Mouse (Mus musculus): ENCODE results near the gene Tprg. TPM values are rescaled to one million over a fixed set of nuclear protein-coding genes. Genes with fewer than 3 reads are reported as not detected.

The Tprg gene
- polyA plus RNA-seq, 1 experiment from 2014 or later: 17.0 TPM

DNA sequence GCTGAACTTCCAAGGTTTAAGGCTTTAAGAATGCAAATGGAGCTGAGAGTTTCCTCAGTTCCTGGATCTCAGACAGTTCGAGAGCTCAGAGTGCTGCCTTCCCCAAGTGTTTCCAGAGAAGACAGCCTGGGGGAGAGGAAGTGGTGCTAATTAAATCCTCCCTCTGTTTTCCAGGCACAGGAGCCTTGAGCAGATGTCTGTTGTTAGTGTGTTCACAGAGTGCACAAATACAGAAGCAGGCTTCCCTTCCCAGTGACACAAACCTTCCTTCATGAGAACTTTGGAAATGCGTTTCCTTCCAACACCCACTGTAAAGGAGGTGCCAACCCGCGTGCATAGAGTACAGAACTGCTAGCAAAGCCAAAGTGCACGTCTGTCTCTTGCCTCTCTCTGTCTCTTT lies 27.4 kb downstream of the Tprg start:
- no peak for ATAC-seq (ENCODE audit: insufficient read depth, low FRiP score)
- no peak overlapping the region for H3K27ac ChIP-seq (ENCODE audit: low read length)
- no peak overlapping the region for H3K9ac ChIP-seq (ENCODE audit: low read length)
- WGBS: 70% methylated on average over 5 of the region's 5 CpGs
- H3K4me3 ChIP-seq (replicated peaks; ENCODE audit: low read length): no peak overlapping the region
- H3K9me3 ChIP-seq (replicated peaks; ENCODE audit: control insufficient read depth, low read length): no peaks in the 10 kb centered on the region
- H3K4me1 ChIP-seq (ENCODE audit: control insufficient read depth, insufficient read depth, low read length): peaks cover 2% of the 10 kb centered on the region; the same call in 1 of the 2 replicates
- H3K36me3 ChIP-seq (ENCODE audit: control insufficient read depth, insufficient read depth, low read length): no peaks in the 10 kb centered on the region
- H3K4me2 ChIP-seq (ENCODE audit: low read depth, low read length): no peak overlapping the region
- no peaks in the 10 kb centered on the region for H3K27me3 ChIP-seq (ENCODE audit: control insufficient read depth, insufficient read depth, low read length)

DNA sequence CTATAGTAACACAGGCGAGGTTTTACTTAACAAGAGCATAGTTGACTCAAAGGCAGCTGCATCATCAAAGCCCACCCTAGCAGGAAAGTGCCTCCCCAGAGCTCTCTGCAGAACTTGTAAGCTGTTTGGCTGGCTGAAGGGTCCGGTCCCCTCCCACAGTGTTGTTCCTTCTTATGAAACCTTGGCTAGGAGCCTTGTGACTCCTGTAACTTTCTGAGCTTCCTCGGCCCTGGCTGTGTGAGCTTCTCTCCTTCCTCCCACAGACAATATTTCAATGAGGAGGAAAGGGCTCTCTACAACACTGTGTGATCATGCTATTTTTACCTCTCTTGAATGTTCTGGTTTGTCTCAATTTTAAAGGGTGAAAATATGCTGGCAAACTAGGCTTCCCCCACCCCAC lies 28.5 kb downstream of the Tprg start:
- 55% methylated on average over 3 of the region's 3 CpGs for WGBS
- Histone ChIP-seq H3K4me3 (replicated peaks; ENCODE audit: low read length) (no peak overlapping the region), H3K9me3 (replicated peaks; ENCODE audit: control insufficient read depth, low read length) (no peaks in the 10 kb centered on the region), H3K36me3 (ENCODE audit: control insufficient read depth, insufficient read depth, low read length) (no peaks in the 10 kb centered on the region), H3K9ac (ENCODE audit: low read length) (no peak overlapping the region), H3K4me1 (ENCODE audit: control insufficient read depth, insufficient read depth, low read length) (peaks cover 2% of the 10 kb centered on the region; the same call in 1 of the 2 replicates), H3K27me3 (ENCODE audit: control insufficient read depth, insufficient read depth, low read length) (no peaks in the 10 kb centered on the region), H3K27ac (ENCODE audit: low read length) (no peak overlapping the region), H3K4me2 (ENCODE audit: low read depth, low read length) (no peak overlapping the region)
- peak; percentile 80; the same call in 1 of the 2 replicates for ATAC-seq (ENCODE audit: insufficient read depth, low FRiP score)

DNA sequence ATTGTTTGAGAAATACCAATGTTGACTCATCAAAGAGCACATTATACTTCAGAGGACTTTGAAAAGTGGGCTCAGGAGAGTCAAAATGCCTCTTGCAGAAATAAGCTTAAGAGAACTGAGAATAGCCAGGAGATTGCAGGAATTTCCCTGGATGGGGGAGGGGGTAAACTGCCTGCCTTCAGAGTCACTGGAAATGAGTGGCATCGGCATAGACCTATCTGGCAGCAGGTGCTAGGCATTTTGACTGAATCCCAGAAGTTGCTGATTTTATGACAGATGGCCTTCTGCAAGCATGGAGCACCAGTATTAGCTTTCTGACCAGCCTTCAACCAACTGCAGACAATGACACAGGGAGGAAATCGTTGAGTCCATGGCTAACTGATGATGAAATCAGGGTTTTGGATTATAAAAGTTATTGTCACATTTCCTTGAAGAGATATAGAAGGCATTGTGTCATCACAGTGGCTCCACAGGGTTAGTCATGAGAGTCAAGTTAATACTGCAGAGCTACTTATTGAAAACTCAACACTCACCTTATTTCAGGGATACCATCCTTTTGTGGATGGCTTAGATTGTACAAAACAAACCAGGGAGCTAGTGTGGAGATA lies 39.1 kb downstream of the Tprg start:
- 75% methylated on average over 2 of the region's 2 CpGs for WGBS
- no peak overlapping the region for H3K27ac ChIP-seq (ENCODE audit: low read length)
- ATAC-seq (ENCODE audit: insufficient read depth, low FRiP score): no peak

DNA sequence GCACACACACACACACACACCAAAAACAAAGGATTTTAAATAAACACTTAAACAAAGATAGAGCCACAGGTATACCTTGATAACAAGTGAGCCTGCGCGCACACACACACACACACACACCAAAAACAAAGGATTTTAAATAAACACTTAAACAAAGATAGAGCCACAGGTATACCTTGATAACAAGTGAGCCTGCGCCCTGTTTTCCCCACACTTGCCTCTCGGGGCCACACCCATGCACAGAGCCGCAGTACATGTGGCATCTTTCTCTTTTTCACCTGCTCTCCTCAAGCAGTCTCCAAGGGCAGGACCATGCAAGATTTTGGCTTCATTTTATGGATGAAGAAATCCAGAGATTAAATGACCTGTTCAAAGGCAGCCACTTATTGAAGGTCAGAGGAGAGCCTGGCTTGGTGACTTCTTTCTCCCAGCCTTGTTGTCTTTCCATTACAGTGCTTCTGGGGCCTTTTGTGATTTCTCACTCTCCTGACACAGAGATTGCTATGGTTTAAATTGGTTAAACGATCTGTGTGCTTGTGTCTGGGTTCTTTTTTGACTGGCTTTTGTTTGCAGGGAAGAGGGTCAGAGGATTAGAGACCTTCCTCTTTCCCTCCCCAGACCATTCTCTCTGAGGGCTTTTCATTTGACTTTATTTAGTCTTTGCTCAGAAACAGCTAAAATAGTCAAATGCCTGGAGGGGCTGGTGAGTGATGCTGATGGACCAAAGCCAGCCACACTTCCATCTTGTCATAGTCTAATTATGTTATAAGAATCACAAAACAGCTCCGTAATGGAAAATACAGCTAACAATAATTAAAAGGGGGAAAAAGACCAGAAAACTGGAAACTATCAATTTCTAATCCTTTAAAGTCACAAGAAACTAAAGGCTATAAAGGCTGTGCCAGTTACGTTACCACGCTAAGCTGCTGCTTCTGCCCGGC lies 46.9 kb downstream of the Tprg start:
- Histone ChIP-seq H3K4me3 (replicated peaks; ENCODE audit: low read length) (no peak overlapping the region), H3K27ac (ENCODE audit: low read length) (no peak overlapping the region), H3K4me2 (ENCODE audit: low read depth, low read length) (no peak overlapping the region), H3K9ac (ENCODE audit: low read length) (no peak overlapping the region), H3K9me3 (replicated peaks; ENCODE audit: control insufficient read depth, low read length) (no peaks in the 10 kb centered on the region), H3K4me1 (ENCODE audit: control insufficient read depth, insufficient read depth, low read length) (no peaks in the 10 kb centered on the region), H3K27me3 (ENCODE audit: control insufficient read depth, insufficient read depth, low read length) (no peaks in the 10 kb centered on the region), H3K36me3 (ENCODE audit: control insufficient read depth, insufficient read depth, low read length) (no peaks in the 10 kb centered on the region)
- WGBS: 71% methylated on average over 10 of the region's 10 CpGs
- ATAC-seq (ENCODE audit: insufficient read depth, low FRiP score): peak; percentile 50; the same call in 1 of the 2 replicates

More for the DNA sequence above, 39.1 kb downstream of the Tprg start:
- H3K4me3 ChIP-seq (replicated peaks; ENCODE audit: low read length): no peak overlapping the region
- no peaks in the 10 kb centered on the region for H3K36me3 ChIP-seq (ENCODE audit: control insufficient read depth, insufficient read depth, low read length)
- no peaks in the 10 kb centered on the region for H3K27me3 ChIP-seq (ENCODE audit: control insufficient read depth, insufficient read depth, low read length)
- no peak overlapping the region for H3K4me2 ChIP-seq (ENCODE audit: low read depth, low read length)
- H3K4me1 ChIP-seq (ENCODE audit: control insufficient read depth, insufficient read depth, low read length): no peaks in the 10 kb centered on the region
- no peak overlapping the region for H3K9ac ChIP-seq (ENCODE audit: low read length)
- no peaks in the 10 kb centered on the region for H3K9me3 ChIP-seq (replicated peaks; ENCODE audit: control insufficient read depth, low read length)

DNA sequence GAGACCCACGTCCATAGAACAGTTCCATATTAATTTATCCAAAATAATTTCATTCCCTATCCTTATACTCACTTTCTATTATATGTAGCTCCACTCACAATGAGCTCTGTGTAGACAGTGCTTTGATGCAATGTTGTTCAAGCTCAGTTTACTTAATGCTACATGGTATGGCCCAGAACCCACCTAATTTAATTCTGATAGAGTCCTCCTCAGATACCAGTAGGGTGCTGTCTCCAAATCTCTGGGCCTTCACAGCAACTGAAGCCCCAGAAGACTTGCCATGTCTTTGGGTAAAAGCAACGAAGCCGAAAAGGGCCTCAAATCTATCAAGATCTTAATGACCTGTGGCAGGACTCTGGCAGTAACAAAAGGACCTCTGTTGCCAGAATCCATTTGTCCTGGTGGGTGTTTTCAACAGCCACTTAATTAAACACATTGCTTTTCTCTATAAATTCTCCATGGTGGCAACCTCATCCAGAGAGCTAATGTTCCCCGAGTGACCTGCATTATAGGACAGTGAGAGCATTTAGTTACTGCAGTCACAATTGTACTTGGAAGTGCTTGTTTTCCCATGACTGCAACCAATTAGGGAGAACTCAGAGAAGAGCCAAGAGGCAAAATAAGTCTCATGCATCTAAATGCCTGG lies 48.6 kb downstream of the Tprg start:
- Histone ChIP-seq H3K4me3 (replicated peaks; ENCODE audit: low read length) (no peak overlapping the region), H3K36me3 (ENCODE audit: control insufficient read depth, insufficient read depth, low read length) (no peaks in the 10 kb centered on the region), H3K27me3 (ENCODE audit: control insufficient read depth, insufficient read depth, low read length) (no peaks in the 10 kb centered on the region), H3K4me1 (ENCODE audit: control insufficient read depth, insufficient read depth, low read length) (no peaks in the 10 kb centered on the region), H3K27ac (ENCODE audit: low read length) (no peak overlapping the region), H3K9me3 (replicated peaks; ENCODE audit: control insufficient read depth, low read length) (no peaks in the 10 kb centered on the region), H3K4me2 (ENCODE audit: low read depth, low read length) (no peak overlapping the region), H3K9ac (ENCODE audit: low read length) (no peak overlapping the region)
- no peak for ATAC-seq (ENCODE audit: insufficient read depth, low FRiP score)
- WGBS: 52% methylated on average over 4 of the region's 4 CpGs

DNA sequence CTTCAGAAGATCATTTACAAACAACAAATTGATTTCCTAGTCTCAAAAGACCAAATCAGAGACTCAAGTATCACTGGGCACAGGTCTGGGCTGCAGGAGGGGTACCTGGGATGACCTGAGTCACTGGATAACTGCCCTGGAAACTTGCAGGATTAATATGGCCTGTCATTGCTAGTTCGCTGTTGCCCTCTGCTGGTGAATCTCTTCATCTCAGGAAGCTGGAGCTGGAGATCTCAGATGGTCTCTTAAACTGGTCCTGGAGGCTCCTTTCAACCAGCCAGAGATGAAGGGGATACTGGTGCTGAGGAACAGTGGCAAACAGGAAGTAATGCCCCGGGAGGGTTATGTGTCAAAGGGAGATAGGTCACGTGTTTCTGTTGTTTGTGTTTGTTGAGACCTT lies 63.0 kb downstream of the Tprg start:
- H3K4me2 ChIP-seq (ENCODE audit: low read depth, low read length): no peak overlapping the region
- no peak overlapping the region for H3K9ac ChIP-seq (ENCODE audit: low read length)
- H3K4me3 ChIP-seq (replicated peaks; ENCODE audit: low read length): no peak overlapping the region
- no peaks in the 10 kb centered on the region for H3K4me1 ChIP-seq (ENCODE audit: control insufficient read depth, insufficient read depth, low read length)
- 7% methylated on average over 3 of the region's 3 CpGs for WGBS
- ATAC-seq (ENCODE audit: insufficient read depth, low FRiP score): no peak
- H3K36me3 ChIP-seq (ENCODE audit: control insufficient read depth, insufficient read depth, low read length): no peaks in the 10 kb centered on the region
- no peaks in the 10 kb centered on the region; the same call in 1 of the 2 replicates for H3K27me3 ChIP-seq (ENCODE audit: control insufficient read depth, insufficient read depth, low read length)
- H3K27ac ChIP-seq (ENCODE audit: low read length): no peak overlapping the region
- H3K9me3 ChIP-seq (replicated peaks; ENCODE audit: control insufficient read depth, low read length): no peaks in the 10 kb centered on the region

DNA sequence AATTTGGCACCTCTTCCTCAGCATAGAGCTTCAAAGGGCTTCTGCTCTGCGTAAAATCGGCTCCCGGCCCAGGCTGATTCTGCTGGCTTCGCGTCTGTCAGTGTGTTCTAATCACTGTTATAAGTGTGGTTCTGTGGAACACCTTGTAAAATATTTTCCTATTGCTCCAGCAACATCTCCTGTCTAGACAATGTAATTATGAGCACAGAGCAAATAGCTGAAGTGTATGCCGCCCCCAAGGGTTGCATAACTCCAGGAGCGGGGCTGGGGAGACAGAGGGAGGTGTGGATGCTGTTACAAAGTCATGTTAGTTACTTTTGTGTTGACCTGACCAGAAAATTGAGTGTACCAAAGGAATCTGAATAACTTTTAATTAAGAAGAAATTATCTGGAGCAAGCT lies 81.2 kb downstream of the Tprg start:
- WGBS: 81% methylated on average over 7 of the region's 7 CpGs
- Histone ChIP-seq H3K9ac (ENCODE audit: low read length) (no peak overlapping the region), H3K4me1 (ENCODE audit: control insufficient read depth, insufficient read depth, low read length) (no peaks in the 10 kb centered on the region), H3K27ac (ENCODE audit: low read length) (no peak overlapping the region), H3K4me2 (ENCODE audit: low read depth, low read length) (no peak overlapping the region), H3K27me3 (ENCODE audit: control insufficient read depth, insufficient read depth, low read length) (no peaks in the 10 kb centered on the region), H3K4me3 (replicated peaks; ENCODE audit: low read length) (no peak overlapping the region), H3K9me3 (replicated peaks; ENCODE audit: control insufficient read depth, low read length) (no peaks in the 10 kb centered on the region), H3K36me3 (ENCODE audit: control insufficient read depth, insufficient read depth, low read length) (no peaks in the 10 kb centered on the region)
- ATAC-seq (ENCODE audit: insufficient read depth, low FRiP score): no peak

DNA sequence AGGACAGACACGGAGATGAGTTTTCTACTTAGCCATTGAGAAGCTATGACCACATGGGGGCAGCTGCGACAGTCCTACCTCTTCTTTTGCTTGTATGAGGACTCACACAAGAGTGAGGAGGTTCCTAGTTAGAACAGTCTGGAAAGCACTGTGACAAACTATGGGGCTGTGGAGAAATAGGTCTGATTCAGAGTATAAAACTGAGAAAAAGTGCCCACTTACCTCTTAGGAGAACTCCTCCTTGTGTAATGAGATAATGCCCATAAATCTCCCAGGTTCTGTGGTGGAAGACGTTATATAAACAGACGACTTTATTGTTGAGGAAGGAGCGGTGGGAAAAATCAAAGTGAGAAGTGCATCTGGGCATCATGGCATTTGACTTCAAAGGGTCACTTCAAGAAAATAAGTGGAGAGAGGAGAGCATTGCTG lies 83.4 kb downstream of the Tprg start:
- no peaks in the 10 kb centered on the region for H3K9me3 ChIP-seq (replicated peaks; ENCODE audit: control insufficient read depth, low read length)
- no peak overlapping the region for H3K27ac ChIP-seq (ENCODE audit: low read length)
- no peaks in the 10 kb centered on the region for H3K27me3 ChIP-seq (ENCODE audit: control insufficient read depth, insufficient read depth, low read length)
- H3K9ac ChIP-seq (ENCODE audit: low read length): no peak overlapping the region
- WGBS: 29% methylated on average over 5 of the region's 5 CpGs
- no peaks in the 10 kb centered on the region for H3K4me1 ChIP-seq (ENCODE audit: control insufficient read depth, insufficient read depth, low read length)
- no peaks in the 10 kb centered on the region for H3K36me3 ChIP-seq (ENCODE audit: control insufficient read depth, insufficient read depth, low read length)
- H3K4me3 ChIP-seq (replicated peaks; ENCODE audit: low read length): no peak overlapping the region
- no peak overlapping the region for H3K4me2 ChIP-seq (ENCODE audit: low read depth, low read length)
- no peak for ATAC-seq (ENCODE audit: insufficient read depth, low FRiP score)

DNA sequence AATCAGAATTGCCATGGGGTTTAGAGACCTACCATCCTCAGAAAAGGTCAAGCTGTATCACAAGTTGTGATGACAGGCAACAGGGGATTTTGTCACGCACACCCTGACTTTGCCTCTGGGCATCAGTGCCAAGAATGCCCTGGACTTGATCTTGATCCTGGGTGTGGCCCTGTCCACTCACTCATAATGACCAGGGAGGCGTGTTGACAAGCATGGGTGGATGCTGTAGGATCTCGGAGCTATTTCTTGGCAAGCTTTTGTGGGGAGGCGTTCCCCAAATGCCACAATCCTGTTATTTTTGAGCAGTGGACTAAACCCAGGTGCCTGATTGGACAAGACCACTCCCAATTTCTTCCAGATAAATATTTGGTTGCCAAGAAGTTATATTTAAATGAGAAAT lies 87.5 kb downstream of the Tprg start:
- Histone ChIP-seq H3K4me2 (ENCODE audit: low read depth, low read length) (no peak overlapping the region), H3K36me3 (ENCODE audit: control insufficient read depth, insufficient read depth, low read length) (no peaks in the 10 kb centered on the region), H3K9ac (ENCODE audit: low read length) (no peak overlapping the region), H3K4me3 (replicated peaks; ENCODE audit: low read length) (no peak overlapping the region), H3K27me3 (ENCODE audit: control insufficient read depth, insufficient read depth, low read length) (no peaks in the 10 kb centered on the region), H3K9me3 (replicated peaks; ENCODE audit: control insufficient read depth, low read length) (no peaks in the 10 kb centered on the region), H3K4me1 (ENCODE audit: control insufficient read depth, insufficient read depth, low read length) (no peaks in the 10 kb centered on the region), H3K27ac (ENCODE audit: low read length) (no peak overlapping the region)
- ATAC-seq (ENCODE audit: insufficient read depth, low FRiP score): no peak
- WGBS: 76% methylated on average over 4 of the region's 4 CpGs

Data from stomach, embryonic 16.5 days (tissue).